Mouse (Mus musculus) layer of hippocampus, postnatal 36 days (tissue): Measurements from ENCODE around the gene Gk5. TPM values are rescaled to one million over a fixed set of nuclear protein-coding genes. Genes with fewer than 3 reads are reported as not detected.

ENCODE experiments used
- DNase-seq, 2 experiments: peaks; one replicate each; pipeline ENCODE4 v3.0.0; 2022
- total RNA-seq, 2 experiments: library from RNA; stranded (reverse); gene quantifications; 2 replicates each; pipeline ENCODE4 v1.2.3; 2021

Gk5 gene
- total RNA-seq, 2 experiments from 2014 or later: 4.8 to 5.9 TPM

GRCm38 (mm10) chr9:96228285-96228684, 109.1 kb downstream of the Gk5 start:
- no peak for DNase-seq

GRCm38 (mm10) chr9:96230271-96230670, 111.1 kb downstream of the Gk5 start:
- DNase-seq: no peak

Other genes with a start within 250 kb of the Gk5 start
- 10 to 100 TPM; 30.0 to 31.2 TPM for gene Xrn1, start 164.6 kb upstream of the Gk5 start, total RNA-seq
- gene Tfdp2, start 76.9 kb downstream of the Gk5 start, total RNA-seq: 10 to 100 TPM; 40.1 to 49.1 TPM
- gene Atp1b3, start 245.1 kb downstream of the Gk5 start, total RNA-seq: 10 to 100 TPM; 78.5 to 87.6 TPM